9 mouse cellular contexts compared by ENCODE assay signal in the genomic region with DNA sequence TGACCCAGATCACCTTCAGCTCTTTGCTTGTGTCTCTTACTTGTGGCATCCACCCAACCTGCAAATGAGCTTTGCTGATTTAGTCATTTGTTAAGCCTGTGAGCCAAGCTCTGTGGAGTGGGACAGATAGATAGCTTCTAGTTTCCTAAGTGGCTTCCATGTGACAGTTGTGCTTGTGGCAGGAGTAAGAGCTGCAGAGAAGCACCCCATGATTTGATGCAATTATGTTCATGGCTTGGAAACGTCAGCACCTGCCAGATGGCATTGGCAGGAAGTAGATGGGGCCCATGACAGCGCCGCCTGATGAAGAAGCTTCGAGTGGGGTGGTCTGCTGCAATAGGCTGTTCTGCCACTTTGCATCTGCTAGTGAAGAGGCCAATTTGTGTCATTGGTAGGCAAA.
DNase-seq lines count a peak whose midpoint lies in the region.
"Had no signal": no experiment of that assay in that cellular context is flagged by ENCODE, and none has a peak within 500 bp of the region (broad histone marks: within the 10 kb centered on the region; RNA-seq: fewer than 3 reads in every experiment).

No protein-coding gene starts in this region.

- peak; percentile 65 to 79 for DNase-seq in layer of hippocampus, adult 18-20 months (ENCODE audit: low spot score in 2 of 2)
- DNase-seq in layer of hippocampus, postnatal 25 days (ENCODE audit: extremely low spot score in 1 of 2, low spot score in 1 of 2), result no peak
- DNase-seq in cerebellum, adult 11-12 months, result peak; percentile 77
- DNase-seq in cerebellum, postnatal 14 days, result peak; percentile 78 to 83
- peak; percentile 47 to 73 for DNase-seq in layer of hippocampus, postnatal 14 days (ENCODE audit: low spot score in 2 of 2)
- DNase-seq in B cell, adult 2 months, result no peak
- DNase-seq in kidney, postnatal 36 days, result no peak
- DNase-seq in thymus, postnatal 14 days, result no peak
- DNase-seq: kidney, postnatal 25 days had no signal

Comparison
In these comparisons a context has a peak if more than half of its experiments do, and no peak if none do; other contexts are left out.
1. DNase-seq: peak in layer of hippocampus, adult 18-20 months (2 of 2), cerebellum, adult 11-12 months (single experiment), cerebellum, postnatal 14 days (2 of 2) and layer of hippocampus, postnatal 14 days (2 of 2); none in layer of hippocampus, postnatal 25 days (0 of 2), B cell, adult 2 months (0 of 2), kidney, postnatal 36 days (0 of 2) and thymus, postnatal 14 days (single experiment).